Mouse (Mus musculus) bone marrow macrophage, adult 2 months (primary cell): ENCODE data around the gene Ccl6.

Experiments used
- CTCF ChIP-seq: IDR thresholded peaks from 2 replicates; pipeline ENCODE4 v1.5.1; 2012; ENCODE audit warnings: low read depth, mild to moderate bottlenecking, low read length, moderate library complexity
- POLR2A ChIP-seq: IDR thresholded peaks from 2 replicates; pipeline ENCODE4 v1.6.1; 2012; ENCODE audit warnings: mild to moderate bottlenecking, low read depth, low read length, borderline replicate concordance

- TF ChIP-seq CTCF (no peak), POLR2A (no peak)
Measured at GRCm38 (mm10) chr11:83595669-83596455, 3.0 kb upstream of the Ccl6 start.
